12 mouse cellular contexts compared by ENCODE assay signal in the genomic region with DNA sequence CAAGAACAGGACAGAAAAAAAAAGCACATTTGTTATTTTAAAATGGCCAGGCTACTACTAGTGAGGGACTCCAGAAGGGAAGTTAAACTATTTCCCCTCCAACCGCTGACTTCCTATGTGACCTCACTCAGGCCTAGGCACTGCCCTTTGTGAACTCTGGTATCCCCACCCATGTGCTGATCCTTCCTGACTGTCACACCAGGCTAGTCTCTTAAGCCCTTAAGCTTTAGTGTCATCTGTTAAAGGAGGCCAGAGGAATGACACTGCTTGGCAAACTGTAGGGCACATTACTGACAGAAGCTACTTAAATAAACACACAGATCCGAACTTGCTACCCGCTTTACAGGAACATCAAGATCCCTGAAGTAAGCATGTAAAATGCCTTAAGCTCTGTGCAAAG. TPM values are rescaled to one million over a fixed set of nuclear protein-coding genes. Genes with fewer than 3 reads are reported as not detected.
DNase-seq lines count a peak whose midpoint lies in the region; ATAC-seq lines count a peak whose summit lies in the region.
"Had no signal": no experiment of that assay in that cellular context is flagged by ENCODE, and none has a peak within 500 bp of the region (broad histone marks: within the 10 kb centered on the region; RNA-seq: fewer than 3 reads in every experiment).

No protein-coding gene starts in this region.

- no peaks in the 10 kb centered on the region for H3K9me3 ChIP-seq in intestine, embryonic 16.5 days (ENCODE audit: control insufficient read depth, low read length)

- no peak overlapping the region for H3K9ac ChIP-seq in intestine, embryonic 16.5 days (ENCODE audit: low read depth, low read length)

- H3K4me2 ChIP-seq in intestine, embryonic 16.5 days (ENCODE audit: low read depth, low read length): no peak overlapping the region

- H3K36me3 ChIP-seq in intestine, embryonic 16.5 days (ENCODE audit: control insufficient read depth, insufficient read depth, low read length): no peaks in the 10 kb centered on the region

- H3K4me3 ChIP-seq in intestine, embryonic 16.5 days (ENCODE audit: low read length): no peak overlapping the region

- no peak for ATAC-seq in intestine, embryonic 16.5 days
- ATAC-seq: hindbrain, embryonic 16.5 days had no signal

- 73% methylated on average over 3 of the region's 3 CpGs for WGBS in intestine, embryonic 16.5 days

- H3K27me3 ChIP-seq in intestine, embryonic 16.5 days (replicated peaks; ENCODE audit: control insufficient read depth, insufficient read depth, low read length): no peaks in the 10 kb centered on the region

- peaks cover 21% of the 10 kb centered on the region for H3K4me1 ChIP-seq in intestine, embryonic 16.5 days (ENCODE audit: control insufficient read depth, insufficient read depth, low read length)

- H3K27ac ChIP-seq in intestine, embryonic 16.5 days (ENCODE audit: low read length): no peak overlapping the region

- DNase-seq in heart, adult 11 months: peak; percentile 94
- no peak for DNase-seq in heart, postnatal 4 days
- DNase-seq in spleen, postnatal 36 days (ENCODE audit: low spot score in 2 of 2): peak; percentile 38 to 56
- DNase-seq in spleen, adult 18-20 months: no peak
- peak; percentile 72 for DNase-seq in lung, postnatal 36 days
- peak; percentile 29 for DNase-seq in yolk sac, embryonic 10.5 days (ENCODE audit: low spot score)
- no peak for DNase-seq in urinary bladder, postnatal 10 days (ENCODE audit: low spot score)
- DNase-seq: adrenal gland, postnatal 36 days; layer of hippocampus, postnatal 36 days; thymus, adult 18-20 months had no signal

RNA-seq across cellular contexts. Expression of gene Tle4, which starts 11.7 kb away (rescaled TPM):
- total RNA-seq in heart, postnatal 4 days (2021): 10 to 100 TPM; 11.9 to 12.3 TPM
- polyA plus RNA-seq in intestine, embryonic 16.5 days (2015; fragmentation: Nextera tagmentation; extraction: Ambion mirVana): 11.5 and 13.1 TPM in 2 replicates

Comparison
In these comparisons a context has a peak if more than half of its experiments do, and no peak if none do; other contexts are left out.
1. DNase-seq: peak in heart, adult 11 months (single experiment), spleen, postnatal 36 days (2 of 2), lung, postnatal 36 days (single experiment) and yolk sac, embryonic 10.5 days (single experiment); none in heart, postnatal 4 days (single experiment), spleen, adult 18-20 months (0 of 2) and urinary bladder, postnatal 10 days (single experiment).